Mouse (Mus musculus): ENCODE data around the gene Nek9. TPM values are rescaled to one million over a fixed set of nuclear protein-coding genes. Genes with fewer than 3 reads are reported as not detected.
A peak's percentile ranks its signal among the peaks of the same experiment; 100 is the strongest.
"Not testable (repeated sequence)": the region's sequence is repeated elsewhere in the genome, so short reads cannot be mapped to it uniquely, and the experiment has no call there.

Nek9 gene
- polyA plus RNA-seq, 3 experiments from 2014 or later = 9.7 to 13.6 (median 10.8) TPM

- ATAC-seq = no peak
These were observed 49.8 kb downstream of the Nek9 start for GRCm38 (mm10) chr12:85289157-85290000.

- peak; percentile 90 for ATAC-seq
These were observed 50.5 kb downstream of the Nek9 start, which contains the start of gene Zc2hc1c for GRCm38 (mm10) chr12:85288486-85289156. Gene Zc2hc1c (plus strand): TSS chr12:85288591.

GRCm38 (mm10) chr12:85287809-85288485 lies 51.2 kb downstream of the Nek9 start, which contains the start of gene Acyp1:
Gene Acyp1 (minus strand): TSS chr12:85288438.
- no peak for ATAC-seq

GRCm38 (mm10) chr12:85286941-85287340 lies 52.2 kb downstream of the Nek9 start:
- no peak for ATAC-seq

GRCm38 (mm10) chr12:85284996-85285395 lies 54.2 kb downstream of the Nek9 start:
- ATAC-seq = no peak

GRCm38 (mm10) chr12:85284331-85284730 lies 54.8 kb downstream of the Nek9 start:
- ATAC-seq = no peak

- not testable (repeated sequence) for ATAC-seq
These were observed 57.4 kb downstream of the Nek9 start for GRCm38 (mm10) chr12:85281756-85282155.

GRCm38 (mm10) chr12:85280845-85281651 lies 58.1 kb downstream of the Nek9 start:
- ATAC-seq = no peak

GRCm38 (mm10) chr12:85280105-85280844 lies 58.9 kb downstream of the Nek9 start:
- peak; percentile 98 for ATAC-seq

GRCm38 (mm10) chr12:85279396-85280080 lies 59.6 kb downstream of the Nek9 start:
- ATAC-seq = peak; percentile 1

GRCm38 (mm10) chr12:85278919-85279318 lies 60.2 kb downstream of the Nek9 start:
- no peak for ATAC-seq

- ATAC-seq = no peak
These were observed 62.9 kb downstream of the Nek9 start for GRCm38 (mm10) chr12:85276273-85276672.

GRCm38 (mm10) chr12:85273508-85273907 lies 65.7 kb downstream of the Nek9 start:
- ATAC-seq = no peak

GRCm38 (mm10) chr12:85271843-85272206 lies 67.3 kb downstream of the Nek9 start:
- no peak for ATAC-seq

GRCm38 (mm10) chr12:85271132-85271842 lies 67.9 kb downstream of the Nek9 start:
- no peak for ATAC-seq

GRCm38 (mm10) chr12:85270319-85270718 lies 68.8 kb downstream of the Nek9 start, which contains the start of gene Mlh3:
Gene Mlh3 (minus strand): TSS chr12:85270599.
- ATAC-seq = peak; percentile 89

GRCm38 (mm10) chr12:85269821-85270220 lies 69.3 kb downstream of the Nek9 start:
- ATAC-seq = no peak

- ATAC-seq = no peak
These were observed 72.9 kb downstream of the Nek9 start for GRCm38 (mm10) chr12:85266248-85266647.

- ATAC-seq = no peak
These were observed 74.2 kb downstream of the Nek9 start for GRCm38 (mm10) chr12:85264940-85265339.

GRCm38 (mm10) chr12:85264531-85264930 lies 74.6 kb downstream of the Nek9 start:
- no peak for ATAC-seq
